Mouse (Mus musculus) liver (tissue): ENCODE data around the gene Gprin3.
"Not testable (repeated sequence)": the region's sequence is repeated elsewhere in the genome, so short reads cannot be mapped to it uniquely, and the experiment has no call there.

ENCODE experiments used
- DNase-seq: peaks from one replicate; pipeline ENCODE4 v3.0.0-alpha.2; 2020; ENCODE audit warnings: mixed read lengths

The Gprin3 gene

DNA sequence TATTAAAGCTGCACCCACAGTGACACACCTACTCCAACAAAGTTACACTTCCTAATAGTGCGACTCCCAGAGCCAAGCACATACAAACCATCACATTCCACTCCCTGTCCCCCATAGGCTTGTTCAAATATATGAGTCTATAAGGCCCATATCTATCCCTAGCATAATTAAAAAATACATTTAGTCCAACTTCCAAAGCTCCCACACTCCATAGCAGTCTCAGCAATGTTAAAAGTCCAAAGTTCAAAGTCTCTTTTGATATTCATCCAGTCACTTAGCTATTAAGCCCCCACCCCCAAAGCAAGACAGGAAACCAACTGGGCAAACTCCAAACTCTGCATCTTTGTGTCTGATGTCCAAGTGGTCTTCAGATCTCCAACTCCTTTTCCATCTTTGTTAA is 84.9 kb downstream of the Gprin3 start:
- DNase-seq, result no peak

DNA sequence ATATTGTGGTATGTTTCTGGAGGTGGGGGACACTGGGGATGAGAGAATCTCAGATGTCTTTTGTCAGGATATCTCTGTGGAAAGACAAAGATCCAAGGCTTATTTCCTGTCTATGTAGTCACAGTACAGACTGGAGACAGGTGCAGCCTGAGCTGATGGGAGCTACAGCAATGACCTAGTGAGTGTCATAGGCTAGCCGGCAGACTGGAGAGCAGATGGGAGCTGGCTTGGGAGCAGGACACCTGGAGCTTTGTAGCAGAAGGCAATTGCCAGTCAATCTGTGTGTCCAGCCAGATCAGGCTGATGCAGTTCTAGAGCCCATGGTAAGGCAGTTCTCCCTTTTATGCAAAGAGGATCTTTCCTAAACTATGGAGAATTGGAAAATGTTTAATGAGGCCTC is 97.8 kb downstream of the Gprin3 start:
- DNase-seq, result no peak

DNA sequence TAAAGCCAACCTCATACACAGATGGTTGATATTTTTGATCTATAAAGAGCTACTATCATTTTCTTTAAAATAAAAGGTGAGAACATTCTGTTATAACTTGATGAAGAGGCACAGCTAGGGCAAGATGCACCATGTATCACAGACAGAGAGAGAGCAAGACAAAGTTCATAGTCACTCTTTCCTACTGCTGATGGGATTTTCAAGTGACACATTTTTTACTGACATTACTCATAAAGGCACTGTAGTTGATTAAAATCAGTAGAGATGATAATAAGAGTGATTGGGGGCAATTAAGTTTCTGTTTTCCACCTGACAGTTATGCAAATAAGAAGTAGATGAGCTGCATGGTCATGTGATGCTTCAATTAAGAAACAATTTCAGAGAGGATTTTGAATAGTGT is 110.2 kb downstream of the Gprin3 start:
- DNase-seq, result no peak

DNA sequence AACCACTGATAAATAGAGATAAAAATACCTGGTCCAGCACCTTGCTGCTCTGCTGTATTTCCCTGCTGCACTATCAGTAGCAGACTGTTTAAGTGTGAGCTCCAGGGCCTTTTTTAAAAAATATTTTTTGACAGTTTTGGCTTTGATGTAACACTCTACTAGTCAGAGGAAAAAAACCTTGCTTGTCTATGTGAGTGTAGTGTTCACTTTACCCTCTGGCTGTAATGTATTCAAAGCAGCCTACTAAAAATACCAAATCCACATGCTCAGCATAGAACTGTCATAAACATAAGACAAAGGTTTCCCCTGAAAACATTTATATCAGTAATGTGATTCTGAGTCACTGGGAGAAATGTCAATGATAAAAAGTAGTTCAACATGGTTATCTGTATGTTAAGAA is 111.0 kb downstream of the Gprin3 start:
- DNase-seq, result no peak

DNA sequence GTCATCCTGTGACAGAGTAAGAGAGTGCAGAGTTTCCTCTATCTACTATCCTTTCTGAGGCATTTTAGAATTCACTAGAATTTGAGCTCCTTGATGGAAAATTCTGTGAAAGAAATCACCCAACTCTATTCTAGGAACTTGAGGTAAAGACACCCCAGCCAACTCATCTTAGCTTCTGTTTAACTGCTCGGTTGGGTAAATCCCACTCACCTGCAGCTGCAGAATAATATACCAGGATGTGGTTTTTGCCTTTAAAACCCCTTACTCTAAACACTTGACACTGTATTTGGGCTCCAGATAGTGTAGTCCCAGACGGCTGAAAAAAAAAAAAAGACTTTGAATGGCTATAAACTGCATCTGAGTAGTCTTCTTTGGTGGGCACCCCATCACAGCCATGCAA is 112.9 kb downstream of the Gprin3 start:
- DNase-seq, result no peak

DNA sequence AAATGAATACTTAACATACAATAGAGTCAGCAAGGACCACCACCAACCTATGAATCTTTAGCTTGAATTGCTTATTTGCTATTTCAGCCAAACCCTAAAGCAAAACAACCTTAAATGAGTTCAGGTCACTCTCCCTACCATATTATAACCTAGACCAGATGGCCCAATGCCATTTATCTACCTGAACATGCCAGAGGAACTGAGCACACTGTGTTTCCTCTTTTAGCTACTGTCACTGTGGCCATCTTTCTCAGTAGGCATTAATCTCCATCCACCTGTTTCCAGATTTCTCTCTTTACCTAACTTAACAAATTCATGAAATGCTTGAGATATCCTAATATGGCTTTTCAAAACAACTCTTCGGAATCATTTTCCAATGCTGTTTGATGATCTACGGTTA is 114.9 kb downstream of the Gprin3 start:
- no peak for DNase-seq

DNA sequence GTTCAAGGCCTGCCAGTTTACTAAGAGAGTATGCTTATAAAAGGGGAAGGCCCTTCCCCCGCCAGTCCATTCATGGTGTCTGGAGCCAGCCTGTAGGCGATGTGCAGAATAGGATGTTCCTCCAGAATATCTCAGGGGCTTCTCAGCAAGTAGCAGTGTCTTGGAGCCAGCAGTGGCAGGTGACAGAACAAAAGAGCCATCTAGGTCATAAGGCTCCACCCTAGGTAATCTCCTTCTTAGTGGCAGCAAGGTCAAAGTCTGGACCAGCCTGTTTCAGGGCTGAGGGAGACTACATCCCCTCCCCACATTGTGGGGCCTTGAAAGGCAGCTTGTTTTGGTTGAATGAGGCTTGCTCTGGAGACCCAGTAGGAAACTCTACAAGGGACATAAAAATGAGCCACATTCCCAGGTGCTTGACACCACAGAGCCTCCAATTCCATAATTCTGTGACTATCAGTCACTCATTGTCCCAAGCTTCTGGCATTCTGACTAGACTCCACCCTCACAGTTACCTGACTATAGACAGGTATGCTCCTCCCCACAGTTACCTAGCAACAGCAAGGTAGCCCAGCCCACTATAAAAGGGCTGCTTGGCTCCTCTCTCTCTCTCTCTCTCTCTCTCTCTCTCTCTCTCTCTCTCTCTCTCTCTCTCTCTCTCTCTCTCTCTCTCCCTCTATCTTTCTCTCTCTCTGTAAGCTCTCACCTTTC is 121.7 kb downstream of the Gprin3 start:
- DNase-seq, result not testable (repeated sequence)

DNA sequence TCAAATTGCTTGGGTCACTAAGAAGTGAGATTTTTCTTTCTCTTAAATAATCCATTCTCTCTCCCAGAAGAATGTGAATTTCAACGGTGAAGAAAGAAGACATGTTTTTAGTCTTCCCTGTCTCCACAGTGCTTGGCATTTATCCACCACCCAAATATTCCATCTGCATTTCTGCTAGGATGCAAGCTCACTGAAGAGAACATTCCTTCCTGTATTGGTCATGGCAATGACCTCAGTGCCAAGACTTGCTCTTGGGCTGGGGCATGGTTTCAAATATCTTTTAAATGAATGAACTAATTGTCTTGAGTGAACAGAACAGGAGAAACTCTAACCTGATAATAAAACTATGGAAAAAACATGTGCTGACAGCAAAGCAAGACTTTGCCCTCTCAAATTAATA is 123.1 kb downstream of the Gprin3 start:
- DNase-seq, result no peak
